Mouse (Mus musculus): ENCODE measurements around the gene U2af1. TPM values are rescaled to one million over a fixed set of nuclear protein-coding genes. Genes with fewer than 3 reads are reported as not detected.
A peak's percentile ranks its signal among the peaks of the same experiment; 100 is the strongest.

Gene U2af1
- total RNA-seq, 2 experiments from 2014 or later, result 125 to 131 TPM

GRCm38 (mm10) chr17:31656682-31657081 is 2.0 kb downstream of the U2af1 start:
- no peak for DNase-seq (ENCODE audit: low spot score in 2 of 2)
- H3K27ac ChIP-seq, result no peak overlapping the region
- no peak for TF ChIP-seq CTCF (conservative IDR thresholded peaks at IDR 0.05)
- no peak overlapping the region for H3K4me3 ChIP-seq

GRCm38 (mm10) chr17:31655366-31655765 is 3.3 kb downstream of the U2af1 start:
- TF ChIP-seq CTCF (conservative IDR thresholded peaks at IDR 0.05), result no peak
- H3K27ac ChIP-seq, result peak overlapping the region; percentile 25; the same call in 1 of the 2 replicates
- no peak for DNase-seq (ENCODE audit: low spot score in 2 of 2)
- no peak overlapping the region for H3K4me3 ChIP-seq

DNA sequence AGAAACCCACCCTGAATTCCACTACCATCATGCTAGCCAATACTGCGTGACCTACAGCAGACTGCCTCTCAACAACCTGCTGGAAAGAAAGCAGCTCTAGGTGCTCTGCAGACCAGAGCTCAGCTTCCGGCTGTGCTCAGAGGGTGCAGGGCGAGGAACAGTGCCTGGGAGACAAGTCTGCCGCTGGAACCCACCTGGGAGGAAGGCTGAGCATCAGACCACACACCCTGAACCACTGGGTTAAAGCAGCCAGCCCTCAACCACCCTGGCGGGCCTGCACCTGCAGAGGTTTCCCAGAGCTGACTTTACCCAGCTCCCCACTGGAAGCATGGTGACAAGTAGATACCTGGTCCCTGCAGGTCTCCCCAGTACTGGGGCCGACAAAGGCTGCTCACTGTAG is 5.4 kb downstream of the U2af1 start:
- no peak for DNase-seq (ENCODE audit: low spot score in 2 of 2)
- TF ChIP-seq CTCF (conservative IDR thresholded peaks at IDR 0.05), result no peak
- H3K27ac ChIP-seq, result no peak overlapping the region
- no peak overlapping the region for H3K4me3 ChIP-seq

DNA sequence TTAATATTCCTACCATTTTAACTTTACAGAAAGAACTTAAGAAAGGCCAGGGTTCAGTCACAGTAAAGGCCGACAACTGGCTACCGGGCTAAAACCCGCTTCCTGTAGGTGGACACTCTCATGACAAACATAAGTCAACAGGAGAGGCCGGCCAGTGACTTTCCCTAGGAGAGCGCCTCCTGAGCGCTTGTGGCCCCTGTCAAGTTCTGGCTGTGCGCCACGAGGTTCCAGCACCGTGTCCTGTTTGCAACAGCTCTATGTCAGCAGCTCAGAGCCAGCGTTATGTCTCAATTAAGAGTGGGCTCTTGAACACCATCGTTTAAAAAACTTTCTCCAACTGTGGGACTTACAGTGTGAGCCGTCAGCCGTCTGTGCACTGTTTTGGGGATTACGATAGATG is 6.5 kb downstream of the U2af1 start:
- Histone ChIP-seq H3K27ac (no peak overlapping the region), H3K4me3 (no peak overlapping the region)
- TF ChIP-seq CTCF (conservative IDR thresholded peaks at IDR 0.05), result no peak
- no peak for DNase-seq (ENCODE audit: low spot score in 2 of 2)

DNA sequence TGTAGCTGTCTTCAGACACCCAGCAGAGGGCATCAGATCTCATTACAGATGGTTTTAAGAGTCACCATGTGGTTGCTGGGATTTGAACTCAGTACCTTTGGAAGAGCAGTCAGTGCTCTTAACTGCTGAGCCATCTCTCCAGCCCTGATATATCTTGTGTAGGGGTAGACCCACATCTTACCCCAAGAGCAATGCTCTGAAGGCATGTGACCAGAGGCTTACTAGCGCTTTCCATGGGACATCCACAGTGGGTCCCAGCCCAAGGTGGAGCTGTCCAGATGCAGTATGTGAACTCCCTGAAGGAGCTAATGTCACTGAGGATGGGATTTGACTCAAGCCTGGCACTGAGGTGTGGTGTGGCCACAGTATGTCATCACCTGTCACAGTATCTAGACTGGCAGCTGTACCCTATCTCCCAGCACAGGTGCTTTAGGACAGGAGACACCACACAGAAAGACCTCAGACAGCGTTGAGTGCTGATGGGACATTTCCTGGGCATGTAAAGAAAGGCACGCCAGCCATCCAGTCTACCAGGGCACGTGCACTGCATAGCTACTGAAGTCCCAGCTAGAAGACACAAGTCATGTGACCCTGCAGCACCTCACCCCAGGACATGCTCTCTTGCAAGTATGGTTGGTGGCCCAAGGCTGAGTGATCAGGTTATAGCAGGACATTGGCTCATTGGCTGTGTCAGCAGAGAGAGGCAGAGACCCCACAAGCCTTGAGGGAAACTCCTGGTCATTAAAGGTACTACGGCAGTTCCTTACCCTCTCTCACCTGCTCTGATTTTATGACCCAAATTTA is 12.3 kb downstream of the U2af1 start:
- DNase-seq (ENCODE audit: low spot score in 2 of 2), result no peak
- TF ChIP-seq CTCF (conservative IDR thresholded peaks at IDR 0.05), result no peak
- no peak overlapping the region for H3K27ac ChIP-seq
- no peak overlapping the region for H3K4me3 ChIP-seq

DNA sequence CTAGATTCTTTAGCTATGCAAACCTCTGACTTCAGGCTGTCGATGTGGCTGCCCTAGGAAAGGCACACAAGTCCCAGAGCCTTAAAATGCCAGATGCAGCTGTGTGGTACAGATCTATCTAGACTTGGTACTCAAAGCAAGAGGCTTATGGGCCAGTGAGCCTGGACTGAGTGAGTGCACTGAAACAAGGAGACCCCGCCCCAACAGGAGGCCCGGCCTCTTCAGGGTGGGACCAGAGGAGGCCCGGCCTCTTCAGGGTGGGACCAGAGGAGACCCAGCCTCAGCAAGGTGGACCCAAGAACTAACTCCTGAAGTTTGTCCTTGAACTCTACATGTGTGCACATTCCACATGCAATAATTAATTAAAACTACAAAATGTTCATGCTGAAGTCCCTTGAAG is 15.8 kb downstream of the U2af1 start:
- Histone ChIP-seq H3K27ac (no peak overlapping the region), H3K4me3 (no peak overlapping the region)
- no peak for DNase-seq (ENCODE audit: low spot score in 2 of 2)
- TF ChIP-seq CTCF (conservative IDR thresholded peaks at IDR 0.05), result no peak

GRCm38 (mm10) chr17:31642331-31642730 is 16.4 kb downstream of the U2af1 start:
- no peak for TF ChIP-seq CTCF (conservative IDR thresholded peaks at IDR 0.05)
- H3K4me3 ChIP-seq, result no peak overlapping the region
- DNase-seq (ENCODE audit: low spot score in 2 of 2), result no peak
- no peak overlapping the region for H3K27ac ChIP-seq

DNA sequence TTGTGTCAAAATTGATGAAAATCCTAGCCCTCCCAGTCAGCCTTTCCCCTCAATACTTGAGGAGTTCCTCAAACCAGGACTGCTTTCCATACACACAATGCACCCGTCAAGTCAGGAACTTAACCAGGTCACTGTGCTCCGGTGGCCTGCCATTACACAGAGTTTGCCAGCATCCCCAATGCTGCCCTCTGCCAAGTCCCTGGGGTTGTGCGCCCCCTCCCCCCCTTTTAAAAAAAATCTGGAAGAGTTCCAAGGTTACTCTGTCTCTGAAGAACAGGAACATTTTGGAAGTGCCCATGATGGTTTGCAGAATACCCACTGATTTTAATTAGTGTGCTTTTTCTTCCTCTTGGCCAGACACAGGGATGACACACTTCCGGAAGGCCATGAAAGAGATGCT is 19.0 kb downstream of the U2af1 start:
- Histone ChIP-seq H3K4me3 (no peak overlapping the region), H3K27ac (peak overlapping the region; percentile 58)
- no peak for DNase-seq (ENCODE audit: low spot score in 2 of 2)
- no peak for TF ChIP-seq CTCF (conservative IDR thresholded peaks at IDR 0.05)

DNA sequence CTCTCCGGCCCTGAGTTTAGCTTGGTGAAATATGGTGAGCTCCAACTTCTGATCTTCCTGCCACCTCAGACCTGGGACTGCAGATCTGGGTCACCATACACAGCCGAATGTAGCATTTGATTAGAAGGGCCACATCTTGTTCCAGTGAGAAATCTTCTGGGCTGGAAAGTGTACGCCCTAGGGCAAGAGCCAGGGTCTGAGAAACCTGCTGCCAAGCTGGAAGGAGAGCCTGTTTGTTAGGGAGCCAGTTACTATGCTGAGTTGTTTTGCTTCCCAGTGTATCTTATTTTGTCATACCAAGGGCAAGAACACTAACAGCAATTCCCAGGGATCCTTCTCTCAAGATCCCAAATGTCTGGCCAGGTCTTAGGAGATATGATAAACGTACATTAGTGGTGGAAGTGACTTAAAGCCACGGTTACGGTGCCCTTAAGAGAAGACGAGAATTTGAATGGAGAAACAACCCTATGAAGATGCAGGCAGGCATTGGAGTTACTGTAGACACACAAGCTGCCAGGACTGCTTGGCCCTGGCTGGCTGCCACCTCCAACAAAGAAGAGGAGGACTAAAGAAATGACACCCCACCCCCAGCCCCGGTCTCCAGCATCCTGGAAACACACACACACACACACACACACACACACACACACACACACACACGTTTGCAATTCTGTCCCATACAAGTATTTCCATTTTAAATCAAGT is 20.7 kb downstream of the U2af1 start:
- H3K4me3 ChIP-seq, result no peak overlapping the region
- H3K27ac ChIP-seq, result peak overlapping the region; percentile 88
- peak; percentile 47 to 64 for DNase-seq (ENCODE audit: low spot score in 2 of 2)
- TF ChIP-seq CTCF (conservative IDR thresholded peaks at IDR 0.05), result no peak

- TF ChIP-seq CTCF (conservative IDR thresholded peaks at IDR 0.05), result no peak
- Histone ChIP-seq H3K4me3 (peak within 1 kb of the TSS; percentile 59), H3K27ac (peak within 1 kb of the TSS; percentile 88)
- peak; percentile 70 to 72 for DNase-seq (ENCODE audit: low spot score in 2 of 2)
These were observed 21.5 kb downstream of the U2af1 start, which contains the start of gene Cbs for GRCm38 (mm10) chr17:31636942-31637811. Cbs (minus strand) TSS chr17:31637238.

DNA sequence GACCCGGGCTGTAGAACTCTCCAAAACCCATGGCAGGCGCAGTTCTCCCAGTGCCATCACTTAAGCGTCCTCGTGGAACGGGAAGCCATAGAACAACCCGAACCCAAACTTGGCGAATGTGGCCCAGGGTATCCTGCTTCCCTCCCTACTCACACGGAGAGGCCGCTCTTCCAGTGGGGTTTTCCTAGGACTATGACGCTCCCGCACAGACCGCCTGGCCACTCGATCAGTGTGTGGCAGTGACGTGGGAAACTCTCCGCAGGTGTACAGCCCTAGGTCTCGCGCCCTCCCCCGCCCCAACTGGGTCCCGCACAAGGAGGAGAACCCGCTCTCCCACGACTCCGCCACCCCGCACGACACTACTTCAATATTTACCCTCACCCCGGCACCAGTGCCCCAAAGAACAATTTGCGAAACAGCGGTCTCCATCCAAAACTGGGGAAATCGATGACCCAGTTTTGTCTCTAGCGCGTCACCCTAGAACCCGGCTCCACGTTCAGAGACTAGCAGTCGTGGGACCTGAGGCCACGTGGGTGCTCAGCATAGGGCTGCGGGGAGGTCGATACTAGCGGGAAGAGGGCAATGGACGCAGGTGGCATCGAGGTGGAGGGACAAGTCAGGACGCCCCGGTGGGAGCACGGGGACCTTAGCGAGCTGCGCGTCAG is 22.3 kb downstream of the U2af1 start:
- Histone ChIP-seq H3K4me3 (peak overlapping the region; percentile 59), H3K27ac (peak overlapping the region; percentile 85)
- no peak for TF ChIP-seq CTCF (conservative IDR thresholded peaks at IDR 0.05)
- DNase-seq (ENCODE audit: low spot score in 2 of 2), result no peak

DNA sequence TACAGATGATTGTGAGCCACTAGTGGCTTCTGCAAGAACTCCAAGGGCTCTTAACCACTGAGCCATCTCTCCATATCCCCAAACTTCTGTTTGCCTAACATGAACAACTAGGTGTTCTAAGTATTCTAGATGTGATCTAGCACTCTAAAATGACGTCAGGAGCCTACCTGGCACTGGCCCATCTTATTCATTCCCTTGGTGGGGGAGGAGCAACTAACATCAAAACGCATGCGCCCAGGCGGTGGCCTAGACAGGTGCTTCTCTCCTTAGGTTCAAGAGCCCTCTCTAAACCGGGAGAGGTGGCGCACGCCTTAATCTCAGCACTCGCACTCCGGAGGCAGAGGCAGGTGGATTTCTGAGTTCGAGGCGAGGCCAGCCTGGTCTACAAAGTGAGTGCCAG is 22.9 kb downstream of the U2af1 start:
- DNase-seq (ENCODE audit: low spot score in 2 of 2), result no peak
- peak overlapping the region; percentile 85; the same call in 1 of the 2 replicates for H3K27ac ChIP-seq
- peak overlapping the region; percentile 59 for H3K4me3 ChIP-seq
- no peak for TF ChIP-seq CTCF (conservative IDR thresholded peaks at IDR 0.05)
